Mouse (Mus musculus): ENCODE data around the gene Dll3.

DNA sequence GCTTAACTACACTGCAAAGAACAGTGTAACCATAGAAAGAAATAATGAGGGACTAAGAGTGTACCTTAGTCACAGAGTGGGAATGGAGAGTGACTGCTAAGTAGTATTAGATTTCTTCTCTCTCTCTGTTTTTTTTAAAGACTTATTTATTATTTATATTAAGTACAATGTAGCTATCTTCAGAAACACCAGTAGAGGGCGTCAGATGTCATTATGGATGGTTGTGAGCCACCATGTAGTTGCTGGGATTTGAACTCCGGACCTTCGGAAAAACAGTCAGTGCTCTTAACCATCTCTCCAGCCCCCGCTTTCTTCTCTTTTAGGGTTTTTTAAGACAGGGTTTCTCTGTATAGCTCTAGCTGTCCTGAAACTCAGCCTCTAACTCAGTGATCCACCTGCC, 24.4 kb upstream of the Dll3 start:
- TF ChIP-seq CTCF (IDR thresholded peaks at IDR 0.05; ENCODE audit: control insufficient read depth, insufficient read depth, low read length) = no peak
- no peak for TF ChIP-seq POLR2A (IDR thresholded peaks at IDR 0.05; ENCODE audit: borderline replicate concordance, control insufficient read depth, low read depth, low read length)
